Mouse (Mus musculus): ENCODE data around the gene Xpot.

Gene Xpot

GRCm38 (mm10) chr10:121626186-121626882, at the start of gene Xpot:
Gene Xpot, minus strand, starts transcription at chr10:121626332.
- peak; percentile 98 for DNase-seq

GRCm38 (mm10) chr10:121669103-121669502, 43.0 kb upstream of the Xpot start:
- DNase-seq = no peak

DNA sequence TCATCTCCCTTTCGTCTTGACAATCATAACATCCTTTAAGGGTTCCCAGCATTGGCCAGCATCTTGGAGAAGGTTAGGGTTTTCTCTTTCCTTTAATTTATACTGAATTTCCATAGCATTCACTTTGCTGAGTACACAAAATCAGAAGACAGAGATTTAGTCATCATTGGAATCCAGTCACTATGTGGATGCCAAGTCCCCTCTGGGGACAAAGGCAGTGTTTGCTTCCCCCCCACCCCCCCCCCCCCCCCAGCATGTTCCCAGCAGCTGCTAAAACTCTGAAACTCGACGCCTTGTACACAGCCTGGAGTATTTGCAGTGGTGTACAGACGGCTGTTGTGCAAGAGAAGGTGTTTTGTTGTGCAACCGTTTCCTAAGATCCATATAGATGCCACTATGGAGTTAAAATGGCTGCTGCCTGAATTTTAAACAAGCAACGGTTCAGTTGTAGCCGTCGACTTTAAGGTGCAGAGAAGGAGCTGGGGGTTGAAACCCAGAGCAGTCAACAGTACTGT, 39.6 kb upstream of the Xpot start:
- DNase-seq = no peak

DNA sequence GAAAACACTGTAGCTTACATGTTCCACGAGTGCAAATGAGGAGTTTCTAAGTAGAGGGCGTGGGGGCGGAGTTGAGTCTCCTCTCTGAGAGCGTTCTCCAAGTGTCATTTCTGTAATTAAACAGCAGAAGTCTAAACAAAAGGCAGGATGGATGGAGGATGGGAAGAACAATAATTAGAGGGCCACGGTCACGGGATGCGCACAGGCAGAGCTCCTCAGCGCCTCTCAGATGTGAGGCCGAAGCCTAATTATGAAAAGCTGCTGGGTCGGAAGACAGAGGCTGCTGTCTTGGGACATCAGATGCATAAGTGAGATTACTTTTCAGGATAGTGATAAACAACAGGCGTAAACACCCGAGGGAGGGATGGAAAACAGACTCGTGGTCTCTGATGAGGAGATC, 37.5 kb upstream of the Xpot start:
- peak; percentile 26 for DNase-seq

DNA sequence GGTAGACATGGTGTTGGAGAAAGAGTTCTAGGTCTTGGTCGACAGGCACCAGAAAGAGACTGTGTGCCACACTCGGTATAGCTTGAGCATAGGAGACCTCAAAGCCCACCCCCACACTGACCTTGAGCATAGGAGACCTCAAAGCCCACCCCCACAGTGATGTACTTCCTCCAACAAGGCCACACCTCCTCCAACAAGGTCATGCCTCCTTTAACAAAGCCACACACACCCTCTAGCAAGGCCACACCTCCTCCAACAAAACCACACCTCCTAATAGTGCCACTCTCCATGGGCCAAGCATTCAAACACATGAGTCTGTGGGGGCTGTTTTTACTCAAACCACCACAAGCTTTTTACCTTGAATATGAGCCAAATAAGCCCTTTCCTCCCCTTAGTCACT, 36.6 kb upstream of the Xpot start:
- no peak for DNase-seq

DNA sequence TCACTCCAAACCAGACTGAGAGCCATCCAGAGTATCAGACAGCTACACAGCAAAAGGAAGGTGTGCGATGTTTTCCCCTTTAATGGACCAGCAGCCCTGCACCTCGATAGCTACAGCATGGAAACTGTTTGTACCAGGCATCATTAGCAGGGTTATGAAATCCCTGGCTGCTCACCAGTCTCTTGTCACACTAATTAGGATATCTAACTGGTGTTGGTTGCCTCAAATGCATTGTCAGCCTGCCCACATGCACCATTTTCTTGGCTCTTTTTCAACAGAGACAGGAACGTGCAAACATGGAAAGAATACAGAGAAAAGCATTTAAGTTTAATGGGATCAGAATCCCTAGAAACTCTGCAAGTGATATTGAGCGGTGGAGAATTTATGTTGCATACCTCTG, 29.8 kb upstream of the Xpot start:
- no peak for DNase-seq

- DNase-seq = no peak
Observed at GRCm38 (mm10) chr10:121653079-121653478, 26.9 kb upstream of the Xpot start.

- no peak for DNase-seq
Observed at GRCm38 (mm10) chr10:121646294-121646693, 20.2 kb upstream of the Xpot start.

GRCm38 (mm10) chr10:121642054-121642947, 16.2 kb upstream of the Xpot start:
- DNase-seq = no peak

- peak; percentile 14 for DNase-seq
Observed at GRCm38 (mm10) chr10:121641272-121642053, 15.3 kb upstream of the Xpot start, which contains the start of gene D930020B18Rik. Gene D930020B18Rik, plus strand, starts transcription at chr10:121641588.

GRCm38 (mm10) chr10:121640944-121641271, 14.8 kb upstream of the Xpot start:
- no peak for DNase-seq

GRCm38 (mm10) chr10:121640150-121640930, 14.2 kb upstream of the Xpot start:
- peak; percentile 31 for DNase-seq

- DNase-seq = no peak
Observed at GRCm38 (mm10) chr10:121639573-121639972, 13.4 kb upstream of the Xpot start.

- no peak for DNase-seq
Observed at GRCm38 (mm10) chr10:121636276-121636675, 10.1 kb upstream of the Xpot start.

GRCm38 (mm10) chr10:121634159-121634558, 8.0 kb upstream of the Xpot start:
- no peak for DNase-seq

- DNase-seq = no peak
Observed at GRCm38 (mm10) chr10:121628561-121629040, 2.5 kb upstream of the Xpot start.

DNA sequence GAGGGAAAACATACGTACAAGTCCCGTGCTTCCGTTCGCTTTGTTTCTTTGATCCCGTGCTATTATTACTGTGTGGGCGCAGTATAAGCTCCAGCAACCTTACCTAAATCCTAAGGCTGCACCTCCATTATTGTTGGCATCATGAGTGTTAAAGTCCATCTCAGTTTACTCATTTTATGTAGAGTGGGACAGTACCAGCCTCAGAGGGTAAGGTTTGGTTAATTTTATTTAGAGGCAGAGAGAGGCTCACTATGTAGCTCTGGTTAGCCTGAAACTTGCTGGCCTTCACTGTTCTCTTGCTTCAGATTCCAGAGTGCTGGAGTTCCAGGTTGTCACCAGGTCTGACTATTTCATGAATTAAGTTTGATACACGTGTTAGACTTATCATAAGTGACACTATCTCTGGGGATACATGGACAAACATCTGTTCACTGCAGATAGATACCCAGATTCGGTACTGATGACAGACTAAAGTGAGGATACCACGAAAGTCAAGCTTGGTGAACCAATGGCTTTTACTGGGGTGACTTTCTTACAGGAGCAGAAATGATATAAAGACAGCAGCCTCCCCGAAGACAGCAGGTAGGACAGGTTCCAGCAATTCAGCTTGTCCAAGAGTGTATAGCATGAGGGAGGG, 1.2 kb upstream of the Xpot start:
- no peak for DNase-seq

GRCm38 (mm10) chr10:121625407-121626185, 536 bp downstream of the Xpot start:
- no peak for DNase-seq

DNA sequence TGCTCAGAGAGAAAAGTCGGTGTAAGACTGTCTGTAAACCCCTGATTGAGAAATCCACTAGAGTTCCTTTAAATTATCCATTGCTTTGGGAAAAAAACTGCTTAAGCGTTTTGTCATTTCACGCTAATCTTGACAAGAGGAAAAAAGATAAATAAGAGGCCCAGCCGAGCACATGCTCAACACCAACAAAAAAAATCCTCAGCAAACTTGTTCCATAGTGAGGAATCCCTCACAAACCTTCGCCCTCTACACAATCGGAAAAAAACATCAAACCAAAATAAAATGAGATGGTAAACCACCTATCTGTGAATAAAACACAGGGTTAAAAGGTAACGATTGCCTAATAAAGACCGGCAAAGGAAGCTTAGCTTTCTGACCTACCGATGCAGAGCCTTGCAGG, 1.1 kb downstream of the Xpot start:
- no peak for DNase-seq

DNA sequence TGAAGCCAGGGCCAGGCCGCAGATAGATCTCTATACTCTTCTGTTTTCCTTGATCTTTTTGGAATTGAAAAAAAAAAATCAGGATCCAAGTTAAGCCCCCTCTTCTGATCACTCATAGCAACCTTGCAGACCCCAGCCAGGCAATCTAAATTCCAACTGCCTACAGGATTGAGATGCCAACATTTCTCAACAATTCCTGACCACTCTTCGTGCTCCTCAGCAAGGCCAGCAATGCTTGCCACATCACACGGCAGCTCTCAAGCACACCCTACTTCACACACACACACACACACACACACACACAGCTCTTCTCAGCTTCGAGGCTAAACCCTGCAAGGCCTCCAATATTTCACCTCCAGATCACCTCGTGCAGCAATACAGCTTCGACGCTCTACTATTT, 2.5 kb downstream of the Xpot start:
- DNase-seq = no peak

DNA sequence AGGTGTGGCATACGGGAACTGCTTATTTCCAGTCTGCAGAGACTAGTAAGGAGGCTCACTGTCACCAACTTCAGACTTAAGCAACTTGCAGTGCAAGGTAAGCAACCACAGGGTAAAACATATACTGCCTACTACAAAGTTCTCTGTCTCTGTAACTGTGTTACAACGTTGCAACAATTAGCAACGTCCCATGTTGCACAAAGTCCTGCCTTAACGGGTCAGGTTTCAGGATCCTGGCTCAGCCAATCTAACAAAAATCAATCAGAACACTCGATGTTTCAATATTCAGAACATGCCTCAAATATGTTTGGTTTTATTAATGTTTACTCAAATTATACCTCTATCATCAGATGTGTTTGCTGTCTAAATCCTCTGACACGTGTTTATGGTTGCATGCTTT, 3.7 kb downstream of the Xpot start:
- no peak for DNase-seq
